Mouse (Mus musculus): ENCODE results near the gene Gm10392. TPM values are rescaled to one million over a fixed set of nuclear protein-coding genes. Genes with fewer than 3 reads are reported as not detected.

The Gm10392 gene
- polyA plus RNA-seq, 1 experiment from 2014 or later = 0.10 TPM

DNA sequence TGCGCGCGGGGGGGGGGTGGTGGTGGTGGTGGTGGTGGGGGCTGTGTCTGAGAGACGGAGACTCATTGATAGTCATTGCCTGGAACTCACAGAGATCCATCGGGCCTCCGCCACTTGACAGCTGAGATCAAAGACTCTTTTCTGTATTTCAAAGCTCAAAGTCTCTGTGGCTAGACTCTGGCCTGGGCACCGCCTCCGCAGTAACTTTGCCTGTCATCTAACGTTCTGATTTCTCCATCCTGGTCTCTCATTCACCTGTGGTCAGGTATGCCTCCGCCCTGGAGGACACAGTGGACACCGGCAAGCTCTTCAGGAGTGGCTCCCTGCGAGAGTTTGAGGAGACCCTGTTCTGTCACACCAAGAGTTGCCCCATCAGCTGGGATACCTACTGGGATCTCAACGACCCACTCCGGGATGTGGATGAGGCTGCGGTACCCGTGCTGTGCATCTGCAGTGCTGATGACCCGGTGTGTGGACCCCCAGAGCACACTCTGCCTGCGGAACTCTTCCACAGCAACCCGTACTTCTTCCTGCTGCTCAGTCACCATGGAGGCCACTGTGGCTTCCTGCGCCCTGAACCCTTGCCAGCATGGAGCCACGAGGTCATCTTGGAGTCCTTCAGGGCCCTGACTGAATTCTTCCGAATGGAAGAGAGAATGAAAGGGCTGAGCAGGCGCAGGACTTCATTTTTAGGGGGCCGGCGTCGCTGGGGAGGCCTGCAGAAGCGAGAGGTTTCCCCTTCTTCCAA is 773 bp downstream of the Gm10392 start:
- Histone ChIP-seq H3K4me2 (ENCODE audit: low read depth, low read length) (no peak overlapping the region), H3K9ac (ENCODE audit: low read depth, low read length) (no peak overlapping the region), H3K9me3 (ENCODE audit: control insufficient read depth, low read length) (no peaks in the 10 kb centered on the region), H3K27ac (ENCODE audit: low read length) (no peak overlapping the region), H3K4me3 (ENCODE audit: low read length) (no peak overlapping the region), H3K36me3 (ENCODE audit: control insufficient read depth, insufficient read depth, low read length) (no peaks in the 10 kb centered on the region), H3K4me1 (ENCODE audit: control insufficient read depth, insufficient read depth, low read length) (peaks cover 24% of the 10 kb centered on the region), H3K27me3 (replicated peaks; ENCODE audit: control insufficient read depth, insufficient read depth, low read length) (peaks cover 6% of the 10 kb centered on the region; the same call in 1 of the 2 replicates)
- no peak for ATAC-seq
- WGBS = 79% methylated on average over 27 of the region's 27 CpGs

DNA sequence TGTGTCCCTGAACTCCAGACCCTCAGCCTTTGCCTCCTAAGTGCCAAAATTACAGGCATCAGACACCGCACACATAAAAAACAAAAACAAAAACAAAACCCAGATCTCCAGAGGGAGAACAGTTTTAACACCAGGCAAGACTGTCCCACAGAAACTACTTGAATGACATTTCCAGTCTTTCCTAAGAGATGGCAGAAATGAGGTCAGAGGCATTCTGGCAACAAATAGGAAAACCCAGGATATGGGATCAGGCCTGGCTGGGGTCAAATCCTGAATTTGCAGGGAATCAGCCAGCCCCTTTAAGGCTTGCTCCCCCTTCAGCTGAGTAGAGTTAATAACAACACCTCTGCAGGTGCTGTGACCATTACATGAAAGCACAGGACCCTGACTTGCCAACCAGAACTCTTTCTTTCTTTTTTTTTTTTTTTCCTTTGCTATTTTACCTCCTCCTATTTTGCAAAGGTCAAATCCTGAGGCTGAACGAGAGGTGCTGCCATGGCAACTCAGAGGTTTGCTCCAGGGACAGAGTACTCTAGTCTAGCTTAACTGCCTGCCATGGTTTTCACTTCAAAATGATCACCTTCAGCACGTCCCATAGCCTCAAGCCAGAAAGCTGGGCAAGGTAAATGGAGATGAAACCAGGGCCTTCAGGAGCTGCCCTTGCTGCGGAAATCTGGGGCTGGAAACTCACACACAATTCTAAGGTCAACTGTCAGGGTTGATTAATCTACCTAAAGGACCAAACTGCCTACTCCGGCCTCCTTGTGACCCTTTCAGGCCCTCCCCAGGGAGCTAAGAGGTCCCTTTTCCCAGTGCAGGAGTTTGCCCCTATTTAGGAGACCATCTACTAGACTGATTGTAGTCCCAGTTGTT is 2.2 kb downstream of the Gm10392 start:
- no peak for ATAC-seq
- Histone ChIP-seq H3K4me3 (ENCODE audit: low read length) (no peak overlapping the region), H3K4me1 (ENCODE audit: control insufficient read depth, insufficient read depth, low read length) (peaks cover 28% of the 10 kb centered on the region), H3K9ac (ENCODE audit: low read depth, low read length) (no peak overlapping the region), H3K4me2 (ENCODE audit: low read depth, low read length) (no peak overlapping the region), H3K9me3 (ENCODE audit: control insufficient read depth, low read length) (no peaks in the 10 kb centered on the region), H3K36me3 (ENCODE audit: control insufficient read depth, insufficient read depth, low read length) (no peaks in the 10 kb centered on the region), H3K27me3 (replicated peaks; ENCODE audit: control insufficient read depth, insufficient read depth, low read length) (peaks cover 6% of the 10 kb centered on the region; the same call in 1 of the 2 replicates), H3K27ac (ENCODE audit: low read length) (no peak overlapping the region)
- WGBS = 67% methylated on average over 5 of the region's 5 CpGs

DNA sequence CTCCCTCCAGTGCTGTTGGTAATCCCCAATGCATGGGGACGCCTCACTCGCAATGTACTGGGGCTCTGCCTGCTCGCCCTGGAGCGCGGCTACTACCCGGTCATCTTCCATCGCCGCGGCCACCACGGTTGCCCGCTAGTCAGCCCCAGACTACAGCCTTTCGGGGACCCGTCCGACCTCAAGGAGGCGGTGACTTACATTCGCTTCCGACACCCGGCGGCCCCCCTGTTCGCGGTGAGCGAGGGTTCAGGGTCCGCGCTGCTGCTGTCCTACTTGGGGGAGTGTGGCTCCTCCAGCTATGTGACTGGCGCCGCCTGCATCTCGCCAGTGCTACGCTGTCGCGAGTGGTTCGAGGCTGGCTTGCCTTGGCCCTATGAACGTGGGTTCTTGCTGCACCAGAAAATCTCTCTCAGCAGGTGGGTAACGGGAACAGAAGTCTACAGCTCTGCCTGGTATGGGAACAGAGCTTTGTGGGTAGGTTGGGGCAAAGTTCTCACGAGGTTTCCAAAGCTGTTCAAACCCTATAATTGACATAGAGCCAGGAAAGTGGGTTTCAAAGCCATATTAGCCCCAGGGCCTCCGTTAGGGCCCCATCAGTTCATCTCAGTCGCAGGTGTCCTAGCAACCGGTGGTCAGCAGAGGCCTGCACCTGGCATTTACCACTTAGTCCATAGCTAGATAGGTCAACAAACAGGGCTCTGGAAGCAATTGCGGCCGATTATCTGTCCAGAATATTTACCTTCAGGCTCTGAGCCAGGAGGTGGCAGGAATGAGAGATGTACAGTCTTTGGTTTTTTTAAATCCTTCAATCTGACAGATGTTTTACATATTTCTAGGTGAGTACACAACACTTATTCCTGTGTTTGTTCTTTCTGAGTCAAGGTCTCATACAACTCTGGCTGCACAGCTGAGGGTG is 3.1 kb downstream of the Gm10392 start, which contains the start of gene Trp53i13:
TSS of gene Trp53i13 (minus strand) at position 344 of the 916 bp plus-strand sequence.
- WGBS = 9% methylated on average over 39 of the region's 39 CpGs
- no peak within 1 kb of the TSS; the same call in 1 of the 2 replicates for H3K27ac ChIP-seq (ENCODE audit: low read length)

DNA sequence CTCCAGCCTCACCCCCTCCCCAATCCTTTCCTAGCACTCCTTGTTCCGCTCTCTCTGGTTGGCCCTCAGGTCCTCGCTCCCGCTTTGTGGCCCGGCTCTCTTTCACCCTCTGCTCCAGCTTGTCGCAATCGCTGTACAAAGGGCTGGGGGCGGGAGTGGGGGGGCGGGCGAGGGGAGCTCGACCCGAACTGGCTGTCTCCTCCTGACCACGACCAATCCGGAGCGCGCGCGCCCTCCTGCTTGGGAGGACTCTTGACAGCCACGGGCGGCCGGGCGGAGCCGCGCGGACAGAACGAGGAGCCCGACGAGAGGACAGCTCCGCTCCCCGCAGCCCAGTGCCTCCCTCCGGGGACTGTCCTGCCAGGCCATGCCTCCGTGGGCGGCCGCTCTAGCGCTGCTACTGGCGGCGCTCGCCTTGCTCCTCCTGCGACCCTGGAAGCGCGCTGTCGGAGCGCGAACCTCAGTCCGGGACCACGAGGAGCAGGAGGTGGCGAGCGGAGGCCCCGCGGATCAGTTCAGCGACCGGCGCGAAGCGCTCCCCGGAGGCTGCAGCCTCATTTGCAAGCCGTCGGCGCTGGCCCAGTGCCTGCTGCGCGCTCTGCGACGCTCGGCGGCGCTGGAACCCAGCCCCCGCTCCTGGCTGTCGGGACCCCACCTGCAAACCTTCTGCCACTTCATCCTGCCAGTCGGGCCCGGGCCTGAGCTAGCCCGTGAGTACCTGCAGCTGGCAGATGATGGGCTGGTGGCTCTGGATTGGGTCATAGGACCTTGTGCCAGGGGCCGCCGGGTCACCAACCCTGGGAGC is 4.0 kb downstream of the Gm10392 start, which contains the start of gene Abhd15:
TSS of gene Abhd15 (plus strand) at position 290 of the 805 bp plus-strand sequence.
- WGBS = under 1% methylated on average over 66 of the region's 72 CpGs
- Histone ChIP-seq H3K9me3 (ENCODE audit: control insufficient read depth, low read length) (no peaks in the 10 kb centered on the region), H3K36me3 (ENCODE audit: control insufficient read depth, insufficient read depth, low read length) (no peaks in the 10 kb centered on the region), H3K4me3 (ENCODE audit: low read length) (peak within 1 kb of the TSS; percentile 58), H3K9ac (ENCODE audit: low read depth, low read length) (peak within 1 kb of the TSS; percentile 67), H3K27me3 (replicated peaks; ENCODE audit: control insufficient read depth, insufficient read depth, low read length) (peaks cover 6% of the 10 kb centered on the region; the same call in 1 of the 2 replicates), H3K4me1 (ENCODE audit: control insufficient read depth, insufficient read depth, low read length) (peaks cover 28% of the 10 kb centered on the region), H3K27ac (ENCODE audit: low read length) (peak within 1 kb of the TSS; percentile 46), H3K4me2 (ENCODE audit: low read depth, low read length) (peak within 1 kb of the TSS; percentile 98)
- peak; percentile 57 for ATAC-seq

More for the DNA sequence above, 3.1 kb downstream of the Gm10392 start, which contains the start of gene Trp53i13:
- ATAC-seq = no peak
- Histone ChIP-seq H3K9me3 (ENCODE audit: control insufficient read depth, low read length) (no peaks in the 10 kb centered on the region), H3K27me3 (replicated peaks; ENCODE audit: control insufficient read depth, insufficient read depth, low read length) (peaks cover 6% of the 10 kb centered on the region; the same call in 1 of the 2 replicates), H3K4me1 (ENCODE audit: control insufficient read depth, insufficient read depth, low read length) (peaks cover 28% of the 10 kb centered on the region), H3K4me3 (ENCODE audit: low read length) (peak within 1 kb of the TSS; percentile 58), H3K9ac (ENCODE audit: low read depth, low read length) (peak within 1 kb of the TSS; percentile 67), H3K36me3 (ENCODE audit: control insufficient read depth, insufficient read depth, low read length) (no peaks in the 10 kb centered on the region), H3K4me2 (ENCODE audit: low read depth, low read length) (peak within 1 kb of the TSS; percentile 98)

DNA sequence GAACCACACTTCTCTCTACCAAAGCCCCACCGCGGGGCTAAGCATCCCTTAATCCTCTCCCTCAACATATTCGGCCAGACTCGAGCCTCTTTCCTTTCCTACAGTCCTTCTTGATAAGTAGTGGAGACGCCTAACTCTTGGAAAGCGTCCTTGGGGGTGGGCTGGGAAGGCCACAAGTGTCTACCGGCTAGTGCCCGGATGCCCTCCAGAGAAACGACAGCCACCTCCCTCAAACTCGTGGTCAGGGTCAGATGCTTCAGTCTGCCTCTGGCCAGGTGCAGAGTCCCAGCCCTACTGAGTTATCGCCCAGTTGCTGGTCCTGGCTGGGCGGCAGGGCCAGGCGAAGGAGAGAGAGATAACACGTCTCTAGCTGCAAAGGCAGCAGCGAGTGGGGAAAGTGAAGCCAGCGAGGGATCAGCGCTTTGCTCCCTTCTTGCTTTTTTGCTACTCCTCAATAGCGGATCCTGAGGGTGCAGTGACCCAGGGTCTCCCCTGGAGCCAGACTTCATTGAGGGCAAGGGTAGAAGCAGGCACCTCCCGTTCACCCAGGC is 4.6 kb downstream of the Gm10392 start:
- ATAC-seq = peak; percentile 4; the same call in 1 of the 2 replicates
- 18% methylated on average over 19 of the region's 19 CpGs for WGBS
- Histone ChIP-seq H3K9me3 (ENCODE audit: control insufficient read depth, low read length) (no peaks in the 10 kb centered on the region), H3K4me1 (ENCODE audit: control insufficient read depth, insufficient read depth, low read length) (peaks cover 28% of the 10 kb centered on the region), H3K36me3 (ENCODE audit: control insufficient read depth, insufficient read depth, low read length) (no peaks in the 10 kb centered on the region), H3K9ac (ENCODE audit: low read depth, low read length) (peak overlapping the region; percentile 67), H3K27me3 (replicated peaks; ENCODE audit: control insufficient read depth, insufficient read depth, low read length) (peaks cover 6% of the 10 kb centered on the region; the same call in 1 of the 2 replicates), H3K27ac (ENCODE audit: low read length) (peak overlapping the region; percentile 44; the same call in 1 of the 2 replicates), H3K4me3 (ENCODE audit: low read length) (peak overlapping the region; percentile 58), H3K4me2 (ENCODE audit: low read depth, low read length) (peak overlapping the region; percentile 98)

DNA sequence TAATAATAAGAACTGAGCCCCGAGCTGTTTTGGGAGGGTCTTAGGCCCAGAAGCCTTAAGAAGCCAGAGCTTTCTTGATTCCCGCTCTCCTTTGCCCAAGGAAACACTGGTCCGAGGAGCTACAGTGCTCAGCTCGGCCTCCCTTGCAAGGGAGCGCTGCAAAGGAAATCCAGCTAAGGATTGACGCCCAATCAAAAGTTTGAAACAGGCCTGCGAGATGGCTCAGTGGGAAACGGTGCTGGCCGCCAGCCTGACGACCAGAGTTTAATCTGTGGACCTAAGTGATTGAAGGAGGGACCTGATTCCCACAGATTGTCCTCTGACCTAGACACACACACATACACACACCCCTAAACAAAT is 5.2 kb downstream of the Gm10392 start:
- H3K4me3 ChIP-seq (ENCODE audit: low read length) = peak overlapping the region; percentile 54
- 12% methylated on average over 10 of the region's 10 CpGs for whole genome bisulfite sequencing
- no peaks in the 10 kb centered on the region for H3K9me3 ChIP-seq (ENCODE audit: control insufficient read depth, low read length)
- peaks cover 6% of the 10 kb centered on the region; the same call in 1 of the 2 replicates for H3K27me3 ChIP-seq (replicated peaks; ENCODE audit: control insufficient read depth, insufficient read depth, low read length)
- peak overlapping the region; percentile 98 for H3K4me2 ChIP-seq (ENCODE audit: low read depth, low read length)
- H3K27ac ChIP-seq (ENCODE audit: low read length) = peak overlapping the region; percentile 46; the same call in 1 of the 2 replicates
- peak overlapping the region; percentile 67 for H3K9ac ChIP-seq (ENCODE audit: low read depth, low read length)
- ATAC-seq = no peak
- H3K36me3 ChIP-seq (ENCODE audit: control insufficient read depth, insufficient read depth, low read length) = no peaks in the 10 kb centered on the region
- peaks cover 28% of the 10 kb centered on the region for H3K4me1 ChIP-seq (ENCODE audit: control insufficient read depth, insufficient read depth, low read length)

DNA sequence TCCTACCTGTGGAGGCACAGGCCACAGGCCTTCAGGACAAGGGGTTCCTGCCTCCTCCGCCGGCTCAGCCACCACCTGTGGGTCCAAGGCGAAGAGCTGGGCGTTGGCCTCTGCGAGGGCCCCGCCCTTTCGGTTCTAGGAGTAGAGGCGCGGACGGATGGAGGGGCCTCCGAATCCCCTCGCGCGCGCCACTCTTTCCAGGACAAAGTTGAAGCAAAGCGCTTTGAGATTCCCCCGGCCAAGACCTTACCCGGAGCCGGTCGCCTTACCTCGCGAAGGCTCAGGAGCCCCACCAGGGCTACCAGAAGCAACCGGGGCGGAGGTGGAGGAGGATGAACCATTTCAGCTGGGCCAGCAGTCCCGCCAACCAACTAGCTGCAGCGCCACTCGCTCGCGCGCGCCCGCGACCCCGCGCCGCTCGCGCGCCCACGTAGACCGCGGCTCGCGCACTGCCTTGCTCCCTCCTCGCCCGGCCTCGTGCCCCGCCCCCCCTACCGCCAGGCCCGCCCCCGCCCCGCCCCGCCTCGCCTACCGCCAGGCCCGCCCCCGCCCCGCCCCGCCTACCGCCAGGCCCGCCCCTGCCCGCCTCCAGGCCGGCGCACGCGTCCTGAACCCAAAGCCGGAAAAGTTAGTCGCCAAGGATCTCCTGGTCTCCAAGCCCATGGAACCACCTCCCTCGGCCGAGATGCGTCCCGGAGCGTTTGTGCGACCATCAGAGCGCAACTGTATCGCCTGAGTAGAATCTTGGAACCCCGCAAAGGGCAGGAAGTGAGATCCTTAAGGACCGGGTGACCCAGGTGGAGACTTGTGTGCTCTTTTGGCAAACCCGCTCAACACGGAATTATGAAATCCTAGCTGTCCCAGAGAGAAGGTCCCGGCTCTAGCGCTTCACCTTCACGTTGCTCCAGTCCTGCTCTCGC is 5.8 kb downstream of the Gm10392 start:
- Histone ChIP-seq H3K27ac (ENCODE audit: low read length) (peak overlapping the region; percentile 85), H3K4me2 (ENCODE audit: low read depth, low read length) (peak overlapping the region; percentile 98), H3K9me3 (ENCODE audit: control insufficient read depth, low read length) (no peaks in the 10 kb centered on the region), H3K27me3 (replicated peaks; ENCODE audit: control insufficient read depth, insufficient read depth, low read length) (peaks cover 6% of the 10 kb centered on the region; the same call in 1 of the 2 replicates), H3K9ac (ENCODE audit: low read depth, low read length) (peak overlapping the region; percentile 79), H3K4me1 (ENCODE audit: control insufficient read depth, insufficient read depth, low read length) (peaks cover 34% of the 10 kb centered on the region), H3K36me3 (ENCODE audit: control insufficient read depth, insufficient read depth, low read length) (no peaks in the 10 kb centered on the region), H3K4me3 (ENCODE audit: low read length) (peak overlapping the region; percentile 69)
- WGBS = under 1% methylated on average over 65 of the region's 84 CpGs
- peak; percentile 76 for ATAC-seq

All from intestine, embryonic 16.5 days (tissue).